Mouse (Mus musculus) MEL (cell line): Measurements from ENCODE around the gene Ripor3. TPM values are rescaled to one million over a fixed set of nuclear protein-coding genes. Genes with fewer than 3 reads are reported as not detected.

Experiments
- DNase-seq: peaks from one replicate; pipeline ENCODE4 v3.0.0; 2011; ENCODE audit warnings: low read depth, low spot score
- H3K27ac ChIP-seq: 2 replicates; pipeline ENCODE4 v1.5.1; 2012; ENCODE audit warnings: low read depth, mild to moderate bottlenecking, control low read depth, low read length, moderate library complexity; ENCODE audit not compliant: control insufficient read depth
- H3K27me3 ChIP-seq, 2 experiments: fragments of 150-350 bp in 1 of 2; sonication (generic) in 1 of 2; 2 replicates each; pipeline ENCODE4 v1.6.1; 2012; ENCODE audit warnings: low read length in 2 of 2, mild to moderate bottlenecking in 2 of 2, improper control_type of control experiment in 1 of 2, moderate library complexity in 1 of 2; ENCODE audit not compliant: insufficient read depth in 2 of 2, control insufficient read depth in 1 of 2
- H3K36me3 ChIP-seq, 2 experiments: 2 replicates each; pipeline ENCODE4 v1.6.1; 2012 to 2014; ENCODE audit warnings: low read length in 2 of 2, improper control_type of control experiment in 1 of 2, inconsistent platforms in 1 of 2, mild to moderate bottlenecking in 1 of 2; ENCODE audit not compliant: insufficient read depth in 2 of 2, control insufficient read depth in 1 of 2
- H3K4me1 ChIP-seq, 2 experiments: fragments of 150-350 bp in 1 of 2; sonication (generic) in 1 of 2; 2 replicates each; pipeline ENCODE4 v1.6.1; 2012; ENCODE audit warnings: low read length in 2 of 2, improper control_type of control experiment in 1 of 2, mild to moderate bottlenecking in 1 of 2; ENCODE audit not compliant: insufficient read depth in 2 of 2, control insufficient read depth in 1 of 2
- H3K4me3 ChIP-seq, 2 experiments: fragments of 150-350 bp in 1 of 2; sonication (generic) in 1 of 2; 2 replicates each; pipeline ENCODE4 v1.5.1; 2012; ENCODE audit warnings: low read depth in 2 of 2, low read length in 2 of 2, mild to moderate bottlenecking in 2 of 2, moderate library complexity in 2 of 2, control low read depth in 1 of 2, improper control_type of control experiment in 1 of 2; ENCODE audit not compliant: control insufficient read depth in 1 of 2, insufficient read depth in 1 of 2
- H3K79me2 ChIP-seq: 2 replicates; pipeline ENCODE4 v1.6.1; 2012; ENCODE audit warnings: mild to moderate bottlenecking, low read length, moderate library complexity; ENCODE audit not compliant: control insufficient read depth, poor library complexity, insufficient read depth
- H3K9ac ChIP-seq: 2 replicates; pipeline ENCODE4 v1.6.1; 2012; ENCODE audit warnings: low read depth, mild to moderate bottlenecking, control low read depth, low read length, moderate library complexity; ENCODE audit not compliant: control insufficient read depth, poor library complexity, severe bottlenecking
- H3K9me3 ChIP-seq: fragments of 150-350 bp; sonication (generic); replicated peaks from 2 replicates; pipeline ENCODE4 v1.6.1; 2012; ENCODE audit warnings: mild to moderate bottlenecking, low read length, improper control_type of control experiment, moderate library complexity; ENCODE audit not compliant: insufficient read depth
- CHD1 ChIP-seq: IDR thresholded peaks from 2 replicates; pipeline ENCODE4 v1.6.1; 2012; ENCODE audit warnings: low read depth, mild to moderate bottlenecking, inconsistent platforms, low read length, improper control_type of control experiment
- CHD2 ChIP-seq: IDR thresholded peaks from 2 replicates; pipeline ENCODE4 v1.6.1; 2011; ENCODE audit warnings: low read length, improper control_type of control experiment
- ELF1 ChIP-seq: IDR thresholded peaks from 2 replicates; pipeline ENCODE4 v1.6.1; 2014; ENCODE audit warnings: low read depth, mild to moderate bottlenecking, inconsistent platforms, low read length, improper control_type of control experiment, moderate library complexity
- EP300 ChIP-seq, 2 experiments: IDR thresholded peaks; 2 replicates each; pipeline ENCODE4 v1.6.1; 2011; ENCODE audit warnings: improper control_type of control experiment in 2 of 2, low read length in 2 of 2, low read depth in 1 of 2, mild to moderate bottlenecking in 1 of 2
- GATA1 ChIP-seq: IDR thresholded peaks from 2 replicates; pipeline ENCODE4 v1.6.1; 2011; ENCODE audit warnings: low read depth, low read length, improper control_type of control experiment
- JUND ChIP-seq: IDR thresholded peaks from 2 replicates; pipeline ENCODE4 v1.6.1; 2011; ENCODE audit warnings: low read depth, mild to moderate bottlenecking, improper control_type of control experiment, low read length
- KAT2A ChIP-seq: conservative IDR thresholded peaks from 2 replicates; pipeline ENCODE4 v1.6.1; 2012; ENCODE audit warnings: low read depth, low read length, improper control_type of control experiment, inconsistent platforms
- MAZ ChIP-seq: IDR thresholded peaks from 2 replicates; pipeline ENCODE4 v1.6.1; 2012; ENCODE audit warnings: low read depth, mild to moderate bottlenecking, inconsistent platforms, low read length, improper control_type of control experiment
- MXI1 ChIP-seq: IDR thresholded peaks from 2 replicates; pipeline ENCODE4 v1.6.1; 2011; ENCODE audit warnings: mild to moderate bottlenecking, low read depth, low read length, improper control_type of control experiment
- NELFE ChIP-seq: IDR thresholded peaks from 2 replicates; pipeline ENCODE4 v1.6.1; 2011; ENCODE audit warnings: low read depth, low read length, improper control_type of control experiment
- POLR2A ChIP-seq, 2 experiments: IDR thresholded peaks; 2 replicates each; pipeline ENCODE4 v1.6.1; 2011 to 2012; ENCODE audit warnings: low read length in 2 of 2, mild to moderate bottlenecking in 2 of 2, control low read depth in 1 of 2, improper control_type of control experiment in 1 of 2, low read depth in 1 of 2, moderate library complexity in 1 of 2; ENCODE audit not compliant: control insufficient read depth in 1 of 2, insufficient read depth in 1 of 2, poor library complexity in 1 of 2
- POLR2AphosphoS2 ChIP-seq: IDR thresholded peaks from 2 replicates; pipeline ENCODE4 v1.6.1; 2011; ENCODE audit warnings: low read length, improper control_type of control experiment
- RAD21 ChIP-seq: IDR thresholded peaks from 2 replicates; pipeline ENCODE4 v1.6.1; 2011; ENCODE audit warnings: mild to moderate bottlenecking, low read depth, low read length, improper control_type of control experiment
- RCOR1 ChIP-seq: IDR thresholded peaks from 2 replicates; pipeline ENCODE4 v1.6.1; 2012; ENCODE audit warnings: low read depth, mild to moderate bottlenecking, inconsistent platforms, low read length, improper control_type of control experiment
- SIN3A ChIP-seq: IDR thresholded peaks from 2 replicates; pipeline ENCODE4 v1.6.1; 2012; ENCODE audit warnings: low read length, improper control_type of control experiment, inconsistent platforms
- SMC3 ChIP-seq: IDR thresholded peaks from 2 replicates; pipeline ENCODE4 v1.6.1; 2011; ENCODE audit warnings: low read depth, low read length, improper control_type of control experiment
- TCF12 ChIP-seq: IDR thresholded peaks from 2 replicates; pipeline ENCODE4 v1.6.1; 2014; ENCODE audit warnings: low read depth, mild to moderate bottlenecking, inconsistent platforms, low read length, improper control_type of control experiment, moderate library complexity
- UBTF ChIP-seq: IDR thresholded peaks from 2 replicates; pipeline ENCODE4 v1.6.1; 2012; ENCODE audit warnings: low read depth, mild to moderate bottlenecking, inconsistent platforms, low read length, improper control_type of control experiment, moderate library complexity, borderline replicate concordance; ENCODE audit not compliant: insufficient read depth
- USF2 ChIP-seq, 2 experiments: IDR thresholded peaks; 2 replicates each; pipeline ENCODE4 v1.6.1; 2011 to 2012; ENCODE audit warnings: improper control_type of control experiment in 2 of 2, low read length in 2 of 2, borderline replicate concordance in 1 of 2, inconsistent platforms in 1 of 2, low read depth in 1 of 2, mild to moderate bottlenecking in 1 of 2; ENCODE audit not compliant: insufficient read depth in 1 of 2
- ZKSCAN1 ChIP-seq: IDR thresholded peaks from 2 replicates; pipeline ENCODE4 v1.6.1; 2012; ENCODE audit warnings: low read depth, mild to moderate bottlenecking, inconsistent platforms, low read length, improper control_type of control experiment, moderate library complexity
- polyA plus RNA-seq, 2 experiments: library from polyadenylated mRNA; stranded (reverse) in 1 of 2; unstranded in 1 of 2; fragments of >175 nt in 1 of 2; fragments of >200 nt in 1 of 2; gene quantifications; 2 replicates each; pipeline versions ENCODE4 v1.2.1 to v1.2.4; 2012; ENCODE audit warnings: low replicate concordance in 2 of 2, low read depth in 1 of 2; ENCODE audit not compliant: insufficient read length in 2 of 2, insufficient read depth in 1 of 2, missing spikeins in 1 of 2
- total RNA-seq: library from RNA; depleted of rRNA; stranded (reverse); fragments of 300-350 nt; gene quantifications from 2 replicates; pipeline ENCODE4 v1.2.3, GENCODE M21; 2012

The Ripor3 gene
- total and polyA plus RNA-seq, 3 experiments = not detected

- H3K4me3 ChIP-seq = no peak overlapping the region
- no peaks in the 10 kb centered on the region for H3K4me1 ChIP-seq
- H3K36me3 ChIP-seq = no peaks in the 10 kb centered on the region
- no peak overlapping the region for H3K9ac ChIP-seq
- H3K9me3 ChIP-seq = no peaks in the 10 kb centered on the region
- H3K27me3 ChIP-seq = peaks cover 0 to 8% of the 10 kb centered on the region in 2 experiments; a peak in 2 of 4 replicates
- no peak for DNase-seq
- H3K27ac ChIP-seq = no peak overlapping the region
- TF ChIP-seq POLR2AphosphoS2 (no peak), POLR2A (IDR thresholded peaks at IDR 0.05; ENCODE audit: control insufficient read depth in 1 of 2, insufficient read depth in 1 of 2, low read depth in 1 of 2, low read length in 2 of 2, poor library complexity in 1 of 2) (no peak), UBTF (no peak), GATA1 (no peak), MAZ (no peak), SMC3 (no peak), ZKSCAN1 (no peak), SIN3A (no peak), RCOR1 (no peak)
- H3K79me2 ChIP-seq = no peaks in the 10 kb centered on the region
Observed at GRCm38 (mm10) chr2:168045771-168046170, 35.4 kb upstream of the Ripor3 start.

- H3K4me1 ChIP-seq = no peaks in the 10 kb centered on the region
- no peaks in the 10 kb centered on the region for H3K36me3 ChIP-seq
- no peaks in the 10 kb centered on the region for H3K79me2 ChIP-seq
- H3K9ac ChIP-seq = no peak overlapping the region
- no peak overlapping the region for H3K4me3 ChIP-seq
- no peak for DNase-seq
- no peak overlapping the region for H3K27ac ChIP-seq
- H3K27me3 ChIP-seq = peaks cover 0 to 4% of the 10 kb centered on the region in 2 experiments; a peak in 2 of 4 replicates
- no peak for TF ChIP-seq NELFE
- no peak for TF ChIP-seq EP300 (IDR thresholded peaks at IDR 0.05; ENCODE audit: low read depth in 1 of 2, low read length in 2 of 2)
- TF ChIP-seq SIN3A = no peak
- no peak for TF ChIP-seq KAT2A
- TF ChIP-seq UBTF = no peak
- no peak for TF ChIP-seq JUND
- TF ChIP-seq USF2 (IDR thresholded peaks at IDR 0.05; ENCODE audit: borderline replicate concordance in 1 of 2, insufficient read depth in 1 of 2, low read depth in 1 of 2, low read length in 2 of 2) = no peak
- TF ChIP-seq SMC3 = no peak
- TF ChIP-seq GATA1 = no peak
- no peak for TF ChIP-seq POLR2A (IDR thresholded peaks at IDR 0.05; ENCODE audit: control insufficient read depth in 1 of 2, insufficient read depth in 1 of 2, low read depth in 1 of 2, low read length in 2 of 2, poor library complexity in 1 of 2)
- TF ChIP-seq TCF12 = no peak
- TF ChIP-seq RAD21 = no peak
- TF ChIP-seq CHD2 = no peak
- TF ChIP-seq ELF1 = no peak
- no peak for TF ChIP-seq CHD1
- no peak for TF ChIP-seq MAZ
- no peak for TF ChIP-seq MXI1
- no peaks in the 10 kb centered on the region for H3K9me3 ChIP-seq
Observed at GRCm38 (mm10) chr2:168045357-168045756, 34.9 kb upstream of the Ripor3 start.
